Mouse (Mus musculus) urinary bladder, postnatal 36 days (tissue): ENCODE measurements around the gene Plrg1.

Experiments used
- DNase-seq, 2 experiments: peaks; one replicate each; pipeline ENCODE4 v3.0.0; 2022; ENCODE audit warnings: low spot score in 2 of 2, mixed read lengths in 1 of 2

Plrg1 gene

DNA sequence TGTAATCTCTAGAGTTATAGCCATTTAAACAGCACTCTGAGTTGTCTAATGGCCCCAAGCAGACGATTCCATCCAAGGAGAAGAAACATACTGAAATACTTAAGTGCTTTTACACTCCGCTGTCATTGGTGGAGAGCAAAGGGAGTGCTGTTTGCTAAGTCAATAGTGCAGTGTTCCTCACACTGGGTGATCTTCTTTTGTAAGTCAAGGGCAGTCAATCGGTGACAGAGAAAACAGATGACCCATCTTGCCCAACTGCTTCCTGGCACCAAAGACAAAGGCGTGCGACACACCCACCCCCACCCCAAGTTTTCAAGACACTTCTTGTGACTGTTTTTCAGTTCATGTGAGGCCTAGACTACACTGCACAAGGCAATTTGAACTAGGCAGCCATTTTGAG lies 3.2 kb upstream of the Plrg1 start:
- DNase-seq = no peak

DNA sequence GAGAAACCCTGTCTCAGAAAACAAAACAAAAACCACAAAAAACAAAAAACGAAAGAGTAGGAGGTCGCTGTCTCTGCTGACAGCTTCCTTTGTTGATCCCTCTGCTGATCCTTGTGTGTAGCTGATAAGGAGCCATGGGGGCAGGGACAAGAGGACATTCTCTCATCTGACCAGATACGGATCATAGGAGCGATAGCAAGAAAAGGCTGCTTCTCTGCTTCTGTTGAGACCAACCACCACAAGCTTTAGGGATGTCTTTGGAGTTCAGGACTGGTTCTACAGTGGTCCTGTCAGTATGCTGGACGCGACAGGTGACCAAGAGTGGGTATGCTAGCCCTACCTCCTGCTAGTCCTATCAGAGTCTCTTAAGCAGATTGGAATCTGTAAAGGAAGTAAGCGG lies 2.2 kb upstream of the Plrg1 start:
- no peak for DNase-seq

- peak in 1 of 2 experiments; percentile 5 for DNase-seq
These were observed 1.6 kb upstream of the Plrg1 start for GRCm38 (mm10) chr3:83053758-83054157.

- DNase-seq = no peak
These were observed 563 bp upstream of the Plrg1 start for GRCm38 (mm10) chr3:83054759-83055158.

DNA sequence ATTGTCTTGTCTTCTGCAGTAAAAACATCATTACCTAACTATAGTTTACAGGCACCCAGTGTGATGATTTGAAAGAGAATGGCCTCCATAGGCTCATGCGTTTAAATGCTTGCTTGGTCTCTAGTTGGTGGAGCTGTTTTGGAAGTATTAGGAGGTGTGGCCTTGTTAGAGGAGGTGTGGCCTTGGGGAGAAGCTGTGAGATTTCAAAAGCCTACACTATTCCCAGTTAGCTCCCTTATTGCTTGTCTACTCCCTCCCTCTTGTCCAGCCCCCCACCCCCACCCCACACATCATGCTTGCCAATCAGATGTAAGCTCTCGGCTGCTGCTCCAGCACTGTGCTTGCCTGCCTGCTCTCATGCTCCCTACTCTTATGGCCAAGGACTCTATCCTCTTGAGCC lies 1.7 kb downstream of the Plrg1 start:
- no peak for DNase-seq

DNA sequence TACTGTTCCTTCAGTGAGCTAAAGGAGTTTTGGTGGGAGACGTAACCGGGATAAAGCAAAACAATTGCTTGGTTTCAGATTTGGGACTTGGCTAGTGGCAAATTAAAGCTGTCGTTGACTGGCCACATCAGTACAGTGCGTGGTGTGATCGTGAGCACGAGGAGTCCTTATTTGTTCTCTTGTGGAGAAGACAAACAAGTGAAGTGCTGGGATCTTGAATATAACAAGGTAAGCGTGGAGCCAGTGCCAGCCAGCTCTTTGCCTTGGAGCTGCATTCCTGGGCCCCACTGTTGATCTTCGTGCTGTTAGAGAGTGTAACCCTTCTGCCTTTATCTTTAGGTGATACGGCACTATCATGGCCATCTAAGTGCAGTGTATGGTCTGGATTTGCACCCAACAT lies 12.6 kb downstream of the Plrg1 start:
- no peak for DNase-seq

GRCm38 (mm10) chr3:83068869-83069268 lies 13.5 kb downstream of the Plrg1 start:
- DNase-seq = no peak

GRCm38 (mm10) chr3:83070231-83070630 lies 14.9 kb downstream of the Plrg1 start:
- no peak for DNase-seq

DNA sequence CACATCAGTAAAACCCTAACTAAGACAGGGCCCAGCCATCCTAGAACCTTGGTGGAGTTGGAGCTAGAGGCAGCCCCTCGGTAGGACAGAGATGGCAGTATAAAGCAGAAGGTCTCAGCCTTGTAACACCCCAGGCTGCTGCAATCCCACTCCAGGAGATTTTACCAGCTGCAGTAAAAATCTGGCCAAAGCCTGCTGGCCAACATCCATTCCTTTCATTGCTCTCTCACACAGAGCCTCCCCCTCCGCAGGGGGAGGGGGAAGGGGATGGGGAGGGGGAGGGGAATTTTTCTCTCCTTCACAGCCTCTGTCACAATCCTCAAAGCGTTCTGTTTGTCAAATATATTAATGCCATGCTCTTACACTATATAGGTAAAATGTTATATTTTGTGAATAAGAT lies 21.2 kb downstream of the Plrg1 start:
- DNase-seq = peak in 1 of 2 experiments; percentile 13

DNA sequence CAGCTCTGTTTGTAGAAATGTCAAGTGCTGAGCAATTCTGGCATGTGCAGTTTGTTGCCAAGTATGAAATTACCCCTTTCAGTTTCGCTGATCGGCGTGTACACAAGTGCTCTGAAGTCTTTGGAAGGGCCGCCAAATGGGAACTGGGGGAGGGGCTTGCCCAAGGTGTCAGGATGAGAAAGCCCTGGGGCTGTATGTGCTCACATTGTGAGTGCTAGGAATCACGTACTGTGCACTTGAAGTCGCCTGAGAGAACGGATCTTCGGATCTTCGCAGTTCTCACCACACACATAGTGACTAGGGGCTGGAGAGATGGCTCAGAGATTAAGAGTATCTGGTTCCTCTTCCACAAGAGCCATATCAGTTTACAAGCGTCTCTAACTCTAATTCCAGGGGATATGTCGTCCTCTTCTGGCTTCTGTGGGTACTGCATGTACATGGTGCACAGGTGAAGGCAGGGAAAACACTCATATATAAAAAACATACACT lies 25.3 kb downstream of the Plrg1 start:
- DNase-seq = peak; percentile 42 to 56

DNA sequence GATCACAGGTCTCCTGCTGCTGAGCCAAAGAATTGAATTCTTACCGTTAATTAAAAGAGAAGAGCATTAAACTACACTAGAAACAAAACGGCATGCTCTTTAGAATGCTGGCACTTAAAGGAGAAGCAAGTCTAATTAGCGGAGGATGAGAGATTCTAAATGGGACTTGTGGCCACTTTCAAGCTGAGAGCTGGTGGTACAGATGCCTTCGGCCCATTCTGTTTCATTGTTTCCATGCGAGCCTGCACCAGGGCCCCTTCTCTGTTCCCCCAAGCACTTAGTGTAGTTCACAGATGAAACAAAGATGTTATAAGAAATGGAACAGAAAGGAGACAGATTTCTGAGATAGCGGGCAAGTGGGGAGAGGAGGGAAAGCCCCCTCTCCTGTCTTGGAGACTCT lies 42.3 kb downstream of the Plrg1 start:
- DNase-seq = no peak

DNA sequence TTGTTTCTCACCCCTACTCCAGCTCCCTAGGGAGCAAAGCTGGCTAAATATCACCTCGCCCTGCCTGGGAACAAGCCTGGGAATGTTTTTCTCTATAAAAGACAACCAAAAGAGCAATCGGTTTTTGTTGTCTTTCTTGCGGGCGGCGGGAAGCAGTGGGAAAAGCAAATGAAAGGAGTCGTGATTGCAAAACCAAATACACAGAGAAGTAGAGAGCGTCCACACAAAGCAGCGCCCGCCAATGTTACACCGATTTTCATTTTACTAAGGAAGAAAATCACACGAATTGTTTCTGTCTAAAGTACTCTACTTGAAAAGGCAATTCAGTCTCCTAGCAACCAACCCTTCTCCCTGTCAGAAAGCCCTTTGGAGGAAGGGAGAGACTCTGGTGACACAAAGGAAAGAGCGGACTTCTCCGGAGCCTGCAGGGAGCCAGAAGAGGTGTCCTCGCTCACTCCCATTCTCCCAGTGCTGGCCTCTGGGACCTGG lies 43.3 kb downstream of the Plrg1 start:
- no peak for DNase-seq

DNA sequence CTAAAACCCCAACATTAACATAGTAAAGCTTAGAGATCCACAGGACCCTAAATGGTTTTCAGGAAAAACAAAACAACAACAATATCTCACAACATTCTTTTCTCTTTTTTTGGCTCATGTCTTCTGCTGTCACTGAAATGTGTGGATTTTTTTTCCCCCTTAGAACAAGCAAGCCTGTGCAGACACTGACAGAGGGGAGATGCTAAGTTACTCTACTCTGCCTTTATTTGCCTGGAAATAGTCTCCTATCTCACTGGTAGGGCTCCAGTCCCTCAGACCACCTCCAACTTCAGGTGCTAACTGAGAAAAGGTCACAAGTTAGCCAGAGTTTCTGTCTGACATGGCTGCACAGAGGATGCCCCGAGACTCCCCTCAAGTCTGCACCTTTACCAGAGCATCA lies 43.8 kb downstream of the Plrg1 start:
- DNase-seq = no peak

DNA sequence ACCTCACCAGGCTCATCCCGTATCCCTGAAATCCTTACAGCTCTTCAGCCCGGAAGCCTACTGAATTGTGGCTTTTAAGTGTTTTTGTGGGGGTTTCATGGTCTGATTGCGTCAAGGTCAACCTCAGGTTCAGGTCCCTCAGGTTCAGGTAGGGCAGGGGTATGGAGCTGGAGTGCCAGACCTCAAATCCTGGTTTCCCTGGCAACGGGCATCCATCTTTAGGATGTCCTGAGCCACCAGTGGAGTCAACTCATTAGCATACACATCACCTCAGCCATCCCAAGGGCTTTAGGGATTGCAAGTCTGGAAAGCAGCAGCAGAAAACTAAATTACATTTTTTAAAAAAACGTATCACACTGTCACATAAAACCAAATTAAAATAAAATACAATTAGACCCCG lies 44.3 kb downstream of the Plrg1 start:
- no peak for DNase-seq

- DNase-seq = no peak
These were observed 47.0 kb downstream of the Plrg1 start for GRCm38 (mm10) chr3:83102286-83102685.

DNA sequence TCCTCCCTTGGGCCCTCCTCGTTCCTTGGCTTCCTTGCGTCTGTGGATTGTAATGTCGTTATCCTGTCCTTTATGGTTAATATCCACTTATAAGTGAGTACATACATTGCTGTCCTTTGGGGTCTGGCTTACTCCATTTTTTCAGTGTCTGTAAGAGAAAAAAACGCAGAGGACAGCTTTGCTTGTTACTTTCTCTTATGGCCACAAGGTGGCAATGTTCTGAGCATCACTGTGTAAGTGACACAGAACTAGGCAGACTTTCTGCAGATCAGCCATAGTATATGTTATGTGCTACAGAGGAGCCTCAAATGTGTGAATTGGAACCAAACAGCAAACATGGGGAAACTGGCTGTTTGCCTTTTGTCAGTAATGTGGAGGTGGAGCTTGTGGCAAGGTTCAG lies 54.8 kb downstream of the Plrg1 start:
- DNase-seq = no peak

GRCm38 (mm10) chr3:83111485-83112261 lies 56.4 kb downstream of the Plrg1 start:
- no peak for DNase-seq

- DNase-seq = no peak
These were observed 57.5 kb downstream of the Plrg1 start for GRCm38 (mm10) chr3:83112869-83113268.

DNA sequence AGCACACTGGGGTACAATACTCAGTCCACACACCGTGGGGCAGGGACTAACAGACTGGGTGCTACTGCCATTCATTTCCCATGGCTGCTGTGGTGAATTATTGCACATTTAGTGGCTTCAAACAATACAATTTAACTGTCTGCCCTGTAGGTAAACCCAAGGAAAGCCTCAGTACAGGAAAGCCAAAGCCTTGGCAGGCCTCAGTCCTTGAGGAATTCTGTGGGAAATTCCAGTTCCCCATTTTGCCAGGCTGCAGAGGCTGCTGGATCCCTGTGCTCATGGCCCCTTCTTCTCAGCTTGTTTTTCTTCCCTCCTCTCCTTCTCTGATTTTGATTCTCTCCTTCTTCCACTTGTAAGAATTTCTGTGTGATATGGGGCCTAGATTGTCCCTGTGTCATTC lies 59.6 kb downstream of the Plrg1 start:
- DNase-seq = no peak

GRCm38 (mm10) chr3:83117592-83117991 lies 62.3 kb downstream of the Plrg1 start:
- no peak for DNase-seq
